Mouse (Mus musculus) heart, postnatal 0 days (tissue): ENCODE measurements around the gene Fxyd2. TPM values are rescaled to one million over a fixed set of nuclear protein-coding genes. Genes with fewer than 3 reads are reported as not detected.

Source experiments
- ATAC-seq: fragments of 200-750 bp; cut with Nextera tagmentation; 2 replicates; pipeline ENCODE4 v1.8.0; 2017; ENCODE audit warnings: low read depth, moderate number of reproducible peaks, moderate library complexity; ENCODE audit not compliant: insufficient read depth
- DNase-seq: peaks from one replicate; pipeline ENCODE4 v3.0.0-alpha.2; 2016; ENCODE audit warnings: low spot score
- H3K27ac ChIP-seq: fragments of 300-500 bp; sonication (generic); 2 replicates; pipeline ENCODE4 v1.5.1; 2014; ENCODE audit warnings: low read depth, mild to moderate bottlenecking
- H3K27me3 ChIP-seq: fragments of 300-500 bp; sonication (generic); 2 replicates; pipeline ENCODE4 v1.6.1; 2014; ENCODE audit warnings: low read length, mixed read lengths; ENCODE audit not compliant: control insufficient read depth, insufficient read depth
- H3K36me3 ChIP-seq: fragments of 300-500 bp; sonication (generic); replicated peaks from 2 replicates; pipeline ENCODE4 v1.6.1; 2014; ENCODE audit warnings: low read length, mixed read lengths; ENCODE audit not compliant: control insufficient read depth, insufficient read depth
- H3K4me1 ChIP-seq: fragments of 300-500 bp; sonication (generic); 2 replicates; pipeline ENCODE4 v1.6.1; 2014; ENCODE audit warnings: antibody characterized with exemption; ENCODE audit not compliant: control insufficient read depth, insufficient read depth
- H3K4me2 ChIP-seq: fragments of 300-500 bp; sonication (generic); 2 replicates; pipeline ENCODE4 v1.6.1; 2014; ENCODE audit warnings: low read depth, mild to moderate bottlenecking, low read length, moderate library complexity
- H3K4me3 ChIP-seq: fragments of 300-500 bp; sonication (generic); 2 replicates; pipeline ENCODE4 v1.5.1; 2014; ENCODE audit warnings: low read depth, low read length
- H3K9ac ChIP-seq: fragments of 300-500 bp; sonication (generic); replicated peaks from 2 replicates; pipeline ENCODE4 v1.6.1; 2014; ENCODE audit warnings: low read depth, low read length, mixed read lengths
- H3K9me3 ChIP-seq: fragments of 300-500 bp; sonication (generic); replicated peaks from 2 replicates; pipeline ENCODE4 v1.6.1; 2016; ENCODE audit warnings: low read length; ENCODE audit not compliant: control insufficient read depth
- CTCF ChIP-seq: IDR thresholded peaks from 2 replicates; pipeline ENCODE4 v1.5.1; 2016; ENCODE audit warnings: antibody characterized with exemption, control low read depth, low read depth
- EP300 ChIP-seq: IDR thresholded peaks from 2 replicates; pipeline ENCODE4 v1.6.1; 2016; ENCODE audit warnings: antibody characterized with exemption, low read depth
- WGBS: fragments of 180-500 bp; shearing (Covaris S2); extraction: QIAGEN DNeasy Blood & Tissue Kit; methylation state at CpG from one replicate; pipeline ENCODE4 v1.1.7; 2014; 5-methylcytosine and 5-hydroxymethylcytosine counted together
- polyA plus RNA-seq: library from polyadenylated mRNA; unstranded; fragments of >200 nt; fragmentation: Nextera tagmentation; extraction: Ambion mirVana; gene quantifications from 2 replicates; pipeline ENCODE4 v1.2.1, GENCODE M21; 2015
- total RNA-seq: library from RNA; depleted of rRNA; stranded (reverse); fragments of >200 nt; gene quantifications from 2 replicates; pipeline ENCODE4 v1.2.3, GENCODE M21; 2014; ENCODE audit warnings: low replicate concordance

Gene Fxyd2
- total and polyA plus RNA-seq, 2 experiments from 2014 or later = 0.71 TPM; not detected in 1

DNA sequence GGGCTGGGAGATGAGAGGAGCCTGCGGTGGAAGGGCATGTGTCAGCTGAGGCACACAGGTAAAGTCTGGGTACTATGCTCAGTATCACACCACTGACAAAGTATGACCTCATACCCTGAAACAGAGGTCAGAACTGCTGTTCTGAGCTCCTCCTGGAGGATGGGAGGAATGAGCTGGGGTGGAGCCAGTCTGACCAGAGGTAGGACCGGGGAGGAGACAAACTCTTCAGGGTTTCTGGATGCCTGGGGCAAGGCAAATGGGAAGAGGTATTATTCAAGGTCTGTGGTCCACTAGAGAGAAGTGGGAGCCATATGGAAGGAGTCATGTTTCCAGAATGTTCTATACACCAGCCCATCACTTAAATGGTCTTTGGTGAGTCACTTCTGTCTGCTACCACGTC lies 11.6 kb downstream of the Fxyd2 start:
- Histone ChIP-seq H3K4me1 (no peaks in the 10 kb centered on the region), H3K27ac (no peak overlapping the region), H3K36me3 (no peaks in the 10 kb centered on the region), H3K27me3 (peaks cover 19% of the 10 kb centered on the region; the same call in 1 of the 2 replicates), H3K9ac (no peak overlapping the region), H3K4me3 (no peak overlapping the region), H3K4me2 (no peak overlapping the region), H3K9me3 (no peaks in the 10 kb centered on the region)
- no peak for DNase-seq
- TF ChIP-seq EP300 = no peak
- no peak for TF ChIP-seq CTCF
- no peak for ATAC-seq
- WGBS = 61% methylated on average over 3 of the region's 3 CpGs

- 20% methylated on average over 7 of the region's 7 CpGs for WGBS
- no peaks in the 10 kb centered on the region for H3K36me3 ChIP-seq
- H3K27ac ChIP-seq = no peak overlapping the region
- peaks cover 19% of the 10 kb centered on the region; the same call in 1 of the 2 replicates for H3K27me3 ChIP-seq
- peak overlapping the region; percentile 2; the same call in 1 of the 2 replicates for H3K4me2 ChIP-seq
- H3K9ac ChIP-seq = no peak overlapping the region
- no peak overlapping the region for H3K4me3 ChIP-seq
- peak; percentile 61 for DNase-seq
- peak; percentile 54; the same call in 1 of the 2 replicates for ATAC-seq
- H3K4me1 ChIP-seq = no peaks in the 10 kb centered on the region
- TF ChIP-seq EP300 = no peak
- TF ChIP-seq CTCF = peak; percentile 68
- no peaks in the 10 kb centered on the region for H3K9me3 ChIP-seq
Observed at GRCm38 (mm10) chr9:45411803-45412202, 12.3 kb downstream of the Fxyd2 start.

DNA sequence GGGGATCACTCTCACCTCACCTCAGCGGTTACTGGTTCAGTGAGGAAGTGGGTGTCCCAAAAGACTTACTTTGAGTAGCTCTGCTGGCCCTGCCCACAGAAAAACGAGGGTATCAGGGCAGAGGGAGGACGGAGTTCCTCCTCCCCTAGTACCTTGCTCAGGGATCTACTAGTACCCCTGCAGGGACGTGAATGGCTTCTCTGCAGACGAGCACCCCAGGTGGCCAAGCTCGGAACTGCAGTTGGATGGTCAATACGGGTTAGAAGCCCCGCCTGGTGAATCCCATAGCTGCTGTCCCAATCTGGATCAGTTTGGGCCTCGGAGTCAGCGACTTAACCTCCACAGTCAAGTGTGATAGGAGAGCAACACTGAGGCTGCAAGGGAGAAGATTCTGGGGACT lies 12.8 kb downstream of the Fxyd2 start:
- DNase-seq (peak; percentile 69), ATAC-seq (peak; percentile 55)
- Histone ChIP-seq H3K36me3 (no peaks in the 10 kb centered on the region), H3K4me3 (no peak overlapping the region), H3K9ac (no peak overlapping the region), H3K27me3 (peaks cover 19% of the 10 kb centered on the region; the same call in 1 of the 2 replicates), H3K9me3 (no peaks in the 10 kb centered on the region), H3K27ac (no peak overlapping the region), H3K4me1 (no peaks in the 10 kb centered on the region), H3K4me2 (peak overlapping the region; percentile 2; the same call in 1 of the 2 replicates)
- TF ChIP-seq EP300 (no peak), CTCF (peak; percentile 85)
- 5% methylated on average over 10 of the region's 10 CpGs for WGBS

GRCm38 (mm10) chr9:45412700-45413477 lies 13.4 kb downstream of the Fxyd2 start:
- no peaks in the 10 kb centered on the region for H3K36me3 ChIP-seq
- H3K9me3 ChIP-seq = no peaks in the 10 kb centered on the region
- DNase-seq (no peak), ATAC-seq (no peak)
- no peaks in the 10 kb centered on the region for H3K4me1 ChIP-seq
- H3K4me2 ChIP-seq = no peak overlapping the region
- no peak overlapping the region for H3K4me3 ChIP-seq
- peaks cover 21% of the 10 kb centered on the region; the same call in 1 of the 2 replicates for H3K27me3 ChIP-seq
- 65% methylated on average over 4 of the region's 4 CpGs for WGBS
- H3K9ac ChIP-seq = no peak overlapping the region
- no peak overlapping the region for H3K27ac ChIP-seq
- TF ChIP-seq EP300 = no peak
- no peak for TF ChIP-seq CTCF

GRCm38 (mm10) chr9:45413478-45414140 lies 14.1 kb downstream of the Fxyd2 start:
- Histone ChIP-seq H3K36me3 (no peaks in the 10 kb centered on the region), H3K4me1 (no peaks in the 10 kb centered on the region), H3K9me3 (no peaks in the 10 kb centered on the region), H3K27ac (no peak overlapping the region), H3K9ac (no peak overlapping the region), H3K4me3 (no peak overlapping the region), H3K4me2 (no peak overlapping the region), H3K27me3 (peaks cover 21% of the 10 kb centered on the region; the same call in 1 of the 2 replicates)
- TF ChIP-seq CTCF (peak; percentile 28), EP300 (no peak)
- DNase-seq = no peak
- WGBS = 49% methylated on average over 5 of the region's 5 CpGs
- no peak for ATAC-seq
